Mouse (Mus musculus) heart, embryonic 15.5 days (tissue): ENCODE data around the gene Gipc2. TPM values are rescaled to one million over a fixed set of nuclear protein-coding genes. Genes with fewer than 3 reads are reported as not detected.

Experiments
- ATAC-seq: fragments of 200-750 bp; cut with Nextera tagmentation; replicated peaks from 2 replicates; pipeline ENCODE4 v1.8.0; 2017; ENCODE audit warnings: low read depth, moderate TSS enrichment; ENCODE audit not compliant: insufficient number of reproducible peaks, insufficient read depth, low FRiP score
- H3K27ac ChIP-seq: fragments of 300-500 bp; sonication (generic); 2 replicates; pipeline ENCODE4 v1.5.1; 2015; ENCODE audit warnings: mild to moderate bottlenecking, inconsistent platforms
- H3K27me3 ChIP-seq: fragments of 300-500 bp; sonication (generic); 2 replicates; pipeline ENCODE4 v1.6.1; 2015; ENCODE audit warnings: inconsistent platforms
- H3K36me3 ChIP-seq: fragments of 300-500 bp; sonication (generic); 2 replicates; pipeline ENCODE4 v1.6.1; 2015; ENCODE audit warnings: mild to moderate bottlenecking, inconsistent platforms
- H3K4me1 ChIP-seq: fragments of 300-500 bp; sonication (generic); replicated peaks from 2 replicates; pipeline ENCODE4 v1.6.1; 2015; ENCODE audit warnings: inconsistent platforms
- H3K4me2 ChIP-seq: fragments of 300-500 bp; sonication (generic); 2 replicates; pipeline ENCODE4 v1.6.1; 2015; ENCODE audit warnings: inconsistent platforms, mild to moderate bottlenecking, moderate library complexity
- H3K4me3 ChIP-seq: fragments of 300-500 bp; sonication (generic); 2 replicates; pipeline ENCODE4 v1.5.1; 2015; ENCODE audit warnings: mild to moderate bottlenecking, inconsistent platforms
- H3K9ac ChIP-seq: fragments of 300-500 bp; sonication (generic); 2 replicates; pipeline ENCODE4 v1.6.1; 2015; ENCODE audit warnings: mild to moderate bottlenecking, inconsistent platforms
- H3K9me3 ChIP-seq: fragments of 300-500 bp; sonication (generic); replicated peaks from 2 replicates; pipeline ENCODE4 v1.6.1; 2016; ENCODE audit warnings: inconsistent platforms
- WGBS: fragments of 180-500 bp; shearing (Covaris S2); methylation state at CpG from one replicate; pipeline ENCODE4 v1.1.7; 2015; ENCODE audit warnings: mixed read lengths; 5-methylcytosine and 5-hydroxymethylcytosine counted together
- polyA plus RNA-seq: library from polyadenylated mRNA; unstranded; fragments of >200 nt; fragmentation: Nextera tagmentation; extraction: Ambion mirVana; gene quantifications from 2 replicates; pipeline ENCODE4 v1.2.1, GENCODE M21; 2015

Gipc2 gene
- polyA plus RNA-seq, 1 experiment from 2014 or later = 5.0 TPM

DNA sequence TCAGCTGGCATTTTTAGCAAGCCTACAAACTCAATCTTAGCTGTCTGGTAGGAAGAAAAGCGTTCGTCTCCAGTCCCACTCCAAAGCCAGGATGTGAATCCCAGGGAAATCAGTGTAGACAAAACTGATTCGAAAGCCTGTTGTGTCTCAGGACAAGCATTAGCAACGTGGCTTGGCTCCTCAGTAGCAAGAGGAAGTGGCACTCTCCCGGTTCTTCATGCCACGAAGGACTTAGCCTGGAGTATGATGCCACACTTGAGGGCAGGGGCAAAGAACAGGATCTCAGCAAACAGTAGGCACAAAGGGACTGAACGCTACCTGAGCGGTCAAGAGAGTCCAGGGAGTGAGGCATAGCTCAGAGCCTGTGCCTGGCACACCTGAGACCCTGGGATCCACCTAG is 53.4 kb downstream of the Gipc2 start:
- Histone ChIP-seq H3K27ac (no peak overlapping the region), H3K4me1 (peaks cover 33% of the 10 kb centered on the region), H3K4me2 (no peak overlapping the region), H3K36me3 (no peaks in the 10 kb centered on the region), H3K9ac (no peak overlapping the region), H3K27me3 (no peaks in the 10 kb centered on the region), H3K4me3 (no peak overlapping the region), H3K9me3 (no peaks in the 10 kb centered on the region)
- 86% methylated on average over 8 of the region's 8 CpGs for WGBS
- ATAC-seq = no peak

DNA sequence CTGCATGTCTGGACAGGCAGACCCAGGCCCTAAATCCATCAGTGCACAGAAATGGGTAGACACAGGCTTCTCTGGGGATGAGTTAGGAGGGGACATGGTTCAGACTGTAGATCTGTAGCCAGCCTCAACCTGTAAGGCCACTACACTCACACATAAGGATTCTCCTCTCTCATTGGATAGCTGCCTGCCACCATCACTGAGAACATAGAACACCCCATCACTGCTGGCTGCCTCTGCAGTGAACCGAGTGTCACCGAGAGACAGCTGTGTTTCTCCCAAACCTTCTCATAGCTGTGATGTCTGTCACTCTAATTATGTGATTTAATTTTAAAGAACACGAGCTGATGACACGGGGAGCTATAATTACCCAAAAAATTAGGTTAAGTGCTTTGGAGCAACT is 54.5 kb downstream of the Gipc2 start:
- H3K4me2 ChIP-seq = peak overlapping the region; percentile 42
- no peak overlapping the region for H3K27ac ChIP-seq

DNA sequence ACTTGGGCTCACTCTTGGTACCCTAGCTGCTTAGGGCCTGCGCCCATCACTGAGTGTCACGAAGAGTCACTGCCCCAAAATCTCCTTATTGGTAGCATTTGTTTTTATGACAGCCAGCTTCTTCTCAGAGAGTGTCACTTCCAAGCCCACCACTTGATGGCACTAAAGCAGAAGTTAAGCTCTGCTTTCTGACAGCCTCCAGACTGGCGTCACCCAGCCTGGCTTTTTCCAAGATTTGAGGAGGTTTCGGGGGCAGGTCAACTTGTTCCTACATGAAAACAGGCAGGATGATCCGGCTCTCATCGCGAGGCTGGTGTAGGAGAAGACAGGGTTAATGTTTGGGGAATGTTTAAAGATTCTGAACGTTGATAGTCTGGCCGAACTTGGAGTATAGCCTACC is 54.9 kb downstream of the Gipc2 start:
- Histone ChIP-seq H3K36me3 (no peaks in the 10 kb centered on the region), H3K9me3 (no peaks in the 10 kb centered on the region), H3K27ac (no peak overlapping the region), H3K4me1 (peaks cover 49% of the 10 kb centered on the region), H3K27me3 (0 out of 2 replicates have a peak, but pooled peaks cover 3% of the 10 kb centered on the region), H3K9ac (no peak overlapping the region), H3K4me2 (peak overlapping the region; percentile 42), H3K4me3 (0 out of 2 replicates have a peak overlapping the region, but pooled peaks have one; percentile 14)
- 11% methylated on average over 9 of the region's 9 CpGs for WGBS
- peak; percentile 19; the same call in 1 of the 2 replicates for ATAC-seq

More for the DNA sequence above, 54.5 kb downstream of the Gipc2 start:
- Histone ChIP-seq H3K4me3 (0 out of 2 replicates have a peak overlapping the region, but pooled peaks have one; percentile 14), H3K9ac (no peak overlapping the region), H3K36me3 (no peaks in the 10 kb centered on the region), H3K4me1 (peaks cover 45% of the 10 kb centered on the region), H3K9me3 (no peaks in the 10 kb centered on the region), H3K27me3 (0 out of 2 replicates have a peak, but pooled peaks cover 3% of the 10 kb centered on the region)
- no peak for ATAC-seq
- WGBS = 64% methylated on average over 4 of the region's 4 CpGs

DNA sequence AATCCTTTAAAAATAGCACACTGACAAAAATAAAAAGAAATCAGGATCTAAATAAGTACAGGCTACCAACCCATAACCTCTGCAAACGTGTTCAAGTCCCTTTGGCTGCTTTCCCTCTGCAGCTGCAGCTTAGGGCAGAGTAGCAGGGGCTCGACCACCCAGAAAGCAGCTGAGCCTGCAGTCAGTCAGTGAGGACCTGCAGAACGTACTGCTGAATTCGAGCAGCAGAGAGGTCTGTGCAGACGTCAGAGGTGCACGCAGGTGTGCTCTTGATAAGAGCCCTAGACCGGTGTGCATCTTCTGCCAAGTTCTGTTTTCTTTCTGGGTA is 56.8 kb downstream of the Gipc2 start:
- Histone ChIP-seq H3K9me3 (no peaks in the 10 kb centered on the region), H3K9ac (no peak overlapping the region), H3K27me3 (0 out of 2 replicates have a peak, but pooled peaks cover 3% of the 10 kb centered on the region), H3K4me3 (no peak overlapping the region), H3K27ac (no peak overlapping the region), H3K4me1 (peaks cover 49% of the 10 kb centered on the region), H3K36me3 (no peaks in the 10 kb centered on the region), H3K4me2 (no peak overlapping the region)
- 43% methylated on average over 7 of the region's 7 CpGs for WGBS
- ATAC-seq = no peak

DNA sequence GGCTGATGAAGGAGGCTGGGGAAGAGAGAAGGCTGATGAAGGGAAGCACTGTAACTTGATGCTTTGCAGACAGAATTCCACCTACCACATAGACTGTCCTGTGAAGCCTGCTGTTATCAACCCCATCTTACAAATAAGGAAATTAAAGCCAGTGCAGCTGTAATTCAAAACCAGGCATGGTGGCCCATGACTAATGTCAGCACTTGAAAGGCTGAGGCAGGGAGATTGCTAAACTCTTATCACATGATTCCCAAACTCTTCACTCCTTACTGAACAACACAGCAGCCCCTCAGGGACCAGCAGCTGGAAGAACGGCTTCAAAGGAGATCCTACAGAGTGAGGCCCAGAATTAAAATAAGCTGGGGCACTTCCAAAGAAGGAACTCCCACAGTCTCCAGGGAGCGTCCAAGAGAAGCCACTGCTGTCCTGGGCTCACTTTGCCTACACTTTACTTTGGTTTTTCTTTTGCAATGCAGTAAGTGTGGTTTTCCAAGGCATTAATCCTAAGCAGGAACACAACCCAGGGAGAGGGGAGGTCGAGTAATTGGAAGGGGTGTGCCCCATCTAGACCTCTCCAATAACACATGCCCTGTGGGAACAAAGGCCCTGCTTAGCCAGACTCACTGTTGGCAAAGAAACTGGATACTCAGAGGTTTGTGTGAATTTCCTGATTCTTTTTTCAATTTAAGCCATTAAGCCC is 57.3 kb downstream of the Gipc2 start:
- Histone ChIP-seq H3K4me1 (peaks cover 46% of the 10 kb centered on the region), H3K9ac (no peak overlapping the region), H3K9me3 (no peaks in the 10 kb centered on the region), H3K4me3 (no peak overlapping the region), H3K27ac (no peak overlapping the region), H3K4me2 (no peak overlapping the region), H3K27me3 (0 out of 2 replicates have a peak, but pooled peaks cover 3% of the 10 kb centered on the region), H3K36me3 (no peaks in the 10 kb centered on the region)
- 40% methylated on average over 3 of the region's 3 CpGs for WGBS
- no peak for ATAC-seq

DNA sequence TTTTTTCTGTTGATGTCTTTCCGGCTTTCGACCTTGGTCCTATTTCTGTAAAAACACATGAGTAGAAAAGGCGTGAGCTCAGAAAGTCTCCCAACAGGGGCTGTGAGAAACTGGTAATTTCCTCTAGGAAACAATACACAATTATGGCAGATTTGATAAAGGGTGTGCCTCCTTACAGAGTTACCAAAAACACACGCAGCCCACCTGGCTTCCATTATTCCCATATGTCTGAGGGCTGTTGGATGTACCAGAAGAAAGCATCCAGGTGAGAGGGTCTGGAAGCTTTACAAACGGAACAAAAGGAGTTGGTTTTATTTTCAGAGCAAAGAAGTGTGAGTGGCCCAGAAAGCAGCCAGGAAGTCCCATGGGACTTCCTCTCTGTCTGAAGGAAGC is 58.0 kb downstream of the Gipc2 start:
- H3K4me1 ChIP-seq = peaks cover 46% of the 10 kb centered on the region
- no peak for ATAC-seq
- H3K4me2 ChIP-seq = peak overlapping the region; percentile 77
- no peak overlapping the region for H3K27ac ChIP-seq
- H3K9ac ChIP-seq = no peak overlapping the region
- 57% methylated on average over 5 of the region's 5 CpGs for WGBS
- 0 out of 2 replicates have a peak, but pooled peaks cover 3% of the 10 kb centered on the region for H3K27me3 ChIP-seq
- peak overlapping the region; percentile 43; the same call in 1 of the 2 replicates for H3K4me3 ChIP-seq
- H3K36me3 ChIP-seq = no peaks in the 10 kb centered on the region
- no peaks in the 10 kb centered on the region for H3K9me3 ChIP-seq

DNA sequence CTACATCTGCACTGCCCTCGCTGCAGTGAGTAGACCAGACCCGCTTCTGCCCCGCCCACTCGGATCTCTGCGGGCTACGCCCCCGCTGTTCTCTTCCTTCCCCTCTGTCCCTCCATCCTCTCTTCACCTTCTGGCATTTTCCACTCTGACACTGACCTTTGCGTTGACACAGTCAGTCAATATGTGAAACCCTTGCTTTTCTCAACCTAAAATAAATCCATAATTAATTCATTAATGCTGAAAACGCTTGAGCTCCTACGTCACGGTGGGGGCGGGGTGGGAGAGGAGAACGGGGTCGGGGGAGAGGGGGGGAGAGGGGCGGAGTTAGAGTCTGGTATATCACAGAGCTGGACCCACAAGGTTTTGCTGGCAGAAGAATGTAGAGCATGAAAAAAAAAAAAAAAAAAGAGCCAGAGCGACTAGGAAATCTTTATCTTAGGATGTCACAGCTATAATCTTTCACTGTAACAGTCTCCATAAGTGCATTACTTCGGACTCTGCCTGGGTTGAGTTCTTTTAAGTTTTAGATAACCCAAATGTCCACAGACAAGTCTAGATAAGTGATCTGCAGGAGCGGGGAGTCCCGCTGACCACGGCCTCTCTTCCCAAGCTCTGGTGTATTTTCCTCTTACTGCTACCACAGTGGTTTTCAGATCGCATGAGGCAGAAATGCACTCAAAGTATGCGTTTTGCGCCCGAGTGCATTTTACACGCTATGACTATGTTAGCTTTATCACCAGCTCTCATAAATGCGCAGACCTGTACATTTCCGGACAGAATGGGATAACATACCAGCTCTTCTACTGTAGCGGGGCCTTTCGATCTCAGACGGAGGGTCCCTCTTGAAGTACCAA is 58.7 kb downstream of the Gipc2 start:
- Histone ChIP-seq H3K9ac (peak overlapping the region; percentile 46; the same call in 1 of the 2 replicates), H3K4me1 (peaks cover 46% of the 10 kb centered on the region), H3K9me3 (no peaks in the 10 kb centered on the region), H3K36me3 (no peaks in the 10 kb centered on the region), H3K27me3 (0 out of 2 replicates have a peak, but pooled peaks cover 3% of the 10 kb centered on the region), H3K4me3 (peak overlapping the region; percentile 43), H3K27ac (no peak overlapping the region), H3K4me2 (peak overlapping the region; percentile 77)
- 17% methylated on average over 30 of the region's 30 CpGs for WGBS
- ATAC-seq = peak; percentile 53

DNA sequence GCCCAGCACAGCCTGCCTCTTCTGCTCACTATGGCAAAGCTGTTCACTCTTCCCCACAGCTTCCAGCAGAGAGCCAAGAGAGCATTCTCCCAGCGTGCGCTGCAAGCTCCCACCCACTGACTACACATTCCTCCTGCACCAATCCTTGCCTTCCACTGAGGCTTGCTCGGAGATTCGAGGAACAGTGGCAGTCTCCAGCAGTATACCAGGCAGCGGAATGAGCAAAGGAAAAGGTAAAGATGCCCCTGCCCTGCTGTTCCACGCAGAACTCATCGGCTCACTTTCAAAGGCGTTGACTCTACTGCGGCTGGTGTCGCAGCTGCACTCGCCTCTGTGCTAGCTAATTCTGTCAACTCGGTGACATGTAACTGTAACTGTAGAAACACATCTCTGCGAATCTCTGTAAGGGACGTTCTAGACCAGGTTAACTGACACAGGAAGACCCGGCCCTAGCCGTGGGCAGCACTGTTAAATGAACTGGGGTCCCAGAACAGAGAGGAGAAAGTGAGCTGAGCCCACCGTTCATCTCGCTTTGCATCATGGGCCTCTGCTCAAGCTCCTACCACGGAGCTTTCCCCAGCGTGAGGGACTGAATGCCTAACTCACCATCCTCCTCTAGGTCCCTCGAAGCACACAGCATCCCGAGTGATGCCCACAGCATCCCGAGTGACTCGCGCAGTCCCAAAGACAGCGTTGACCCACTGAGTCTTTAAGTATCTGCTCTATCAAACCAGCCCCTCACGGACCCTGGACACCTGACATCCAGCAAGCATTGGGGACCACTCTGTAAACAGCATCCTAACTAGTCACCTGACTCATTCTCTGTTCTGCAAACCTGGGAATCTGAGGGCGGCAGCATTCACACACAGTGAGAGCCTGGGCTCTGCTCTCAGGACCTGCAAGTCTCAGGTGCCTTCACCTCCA is 59.5 kb downstream of the Gipc2 start:
- H3K9me3 ChIP-seq = no peaks in the 10 kb centered on the region
- no peaks in the 10 kb centered on the region for H3K36me3 ChIP-seq
- peak overlapping the region; percentile 77 for H3K4me2 ChIP-seq
- 0 out of 2 replicates have a peak, but pooled peaks cover 3% of the 10 kb centered on the region for H3K27me3 ChIP-seq
- peak overlapping the region; percentile 46 for H3K9ac ChIP-seq
- no peak overlapping the region for H3K27ac ChIP-seq
- H3K4me1 ChIP-seq = peaks cover 45% of the 10 kb centered on the region
- peak overlapping the region; percentile 43 for H3K4me3 ChIP-seq
- peak; percentile 50 for ATAC-seq
- WGBS = 4% methylated on average over 28 of the region's 28 CpGs

DNA sequence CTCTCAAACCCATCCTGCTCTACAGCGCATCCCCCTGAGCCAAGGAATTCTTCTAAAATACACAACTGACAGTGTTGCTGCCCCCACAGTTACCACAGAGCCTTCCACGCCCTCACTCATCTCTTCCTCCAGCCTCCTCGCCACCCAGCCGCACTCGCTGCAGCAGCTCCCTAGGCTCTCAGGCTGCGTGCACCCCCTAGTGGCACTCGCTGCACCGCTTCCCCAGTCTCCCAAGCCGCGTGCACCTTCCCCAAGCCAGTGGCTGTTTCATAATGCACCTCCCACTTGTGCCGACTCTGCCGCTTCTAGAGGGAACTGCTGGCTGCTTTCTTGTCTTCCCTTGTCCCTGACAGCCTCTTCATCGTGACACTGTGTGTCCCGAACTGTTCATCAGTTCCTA is 60.7 kb downstream of the Gipc2 start:
- Histone ChIP-seq H3K27ac (no peak overlapping the region), H3K9ac (no peak overlapping the region), H3K4me2 (peak overlapping the region; percentile 77), H3K27me3 (0 out of 2 replicates have a peak, but pooled peaks cover 3% of the 10 kb centered on the region), H3K4me1 (peaks cover 38% of the 10 kb centered on the region), H3K36me3 (no peaks in the 10 kb centered on the region), H3K9me3 (no peaks in the 10 kb centered on the region), H3K4me3 (peak overlapping the region; percentile 31)
- 2% methylated on average over 14 of the region's 14 CpGs for WGBS
- peak; percentile 55; the same call in 1 of the 2 replicates for ATAC-seq

DNA sequence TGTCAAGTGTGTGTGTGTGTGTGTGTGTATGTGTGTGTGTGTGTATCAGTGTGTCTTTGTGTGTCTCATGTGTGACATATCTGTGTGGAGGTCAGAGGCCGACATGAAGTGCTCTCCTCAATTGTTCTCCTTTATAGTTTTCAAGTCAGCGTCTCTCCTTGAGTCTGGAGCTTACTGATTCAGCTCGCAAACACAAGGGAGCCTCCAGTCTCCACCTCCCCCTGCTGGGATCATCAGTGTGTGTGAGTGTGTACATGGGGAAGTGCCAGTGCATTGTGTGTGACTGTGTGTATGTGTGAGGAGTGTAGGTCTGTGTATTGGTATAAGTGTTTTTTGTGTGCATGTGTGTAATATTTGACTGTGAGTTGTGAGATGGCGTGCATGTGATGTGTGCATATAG is 62.6 kb downstream of the Gipc2 start:
- no peak for ATAC-seq
- Histone ChIP-seq H3K4me3 (no peak overlapping the region), H3K4me2 (no peak overlapping the region), H3K36me3 (no peaks in the 10 kb centered on the region), H3K9ac (no peak overlapping the region), H3K9me3 (no peaks in the 10 kb centered on the region), H3K4me1 (peaks cover 32% of the 10 kb centered on the region), H3K27ac (no peak overlapping the region), H3K27me3 (0 out of 2 replicates have a peak, but pooled peaks cover 3% of the 10 kb centered on the region)
- 87% methylated on average over 4 of the region's 4 CpGs for WGBS
